Mouse (Mus musculus): ENCODE measurements around the gene Rnd2. TPM values are rescaled to one million over a fixed set of nuclear protein-coding genes. Genes with fewer than 3 reads are reported as not detected.
"Not testable (repeated sequence)": the region's sequence is repeated elsewhere in the genome, so short reads cannot be mapped to it uniquely, and the experiment has no call there.

The Rnd2 gene
- total RNA-seq, 1 experiment = 10.4 TPM

GRCm38 (mm10) chr11:101442760-101443159 lies 22.0 kb upstream of the Rnd2 start:
- TF ChIP-seq ZNF384 (IDR thresholded peaks at IDR 0.05; ENCODE audit: low read depth, low read length) = no peak
- no peak for TF ChIP-seq ZC3H11A (IDR thresholded peaks at IDR 0.05; ENCODE audit: borderline replicate concordance, low read depth, low read length)
- TF ChIP-seq MAFK (IDR thresholded peaks at IDR 0.05; ENCODE audit: insufficient read depth, low read depth, low read length) = no peak
- TF ChIP-seq HCFC1 (IDR thresholded peaks at IDR 0.05; ENCODE audit: borderline replicate concordance, insufficient read depth, low read length) = no peak
- TF ChIP-seq CHD2 (IDR thresholded peaks at IDR 0.05; ENCODE audit: low read depth, low read length) = no peak
- peak overlapping the region; percentile 87 to 90 for H3K4me3 ChIP-seq (ENCODE audit: insufficient read depth in 1 of 2, low read depth in 1 of 2, low read length in 2 of 2, poor library complexity in 1 of 2, severe bottlenecking in 1 of 2)
- peak overlapping the region; percentile 95 for H3K9ac ChIP-seq (ENCODE audit: insufficient read depth, low read depth, low read length, poor library complexity, severe bottlenecking)
- peaks cover 0 to 5% of the 10 kb centered on the region in 2 experiments; a peak in 1 of 4 replicates for H3K4me1 ChIP-seq (ENCODE audit: control insufficient read depth in 2 of 2, insufficient read depth in 2 of 2, low read length in 2 of 2, poor library complexity in 1 of 2)
- no peak for DNase-seq (ENCODE audit: low read depth, low spot score)
- in situ Hi-C loops (cut with MboI; ENCODE audit: low sequenced_read_pairs in 2 of 2, unreplicated experiment in 2 of 2) = no loop called here
- no peaks in the 10 kb centered on the region for H3K9me3 ChIP-seq (ENCODE audit: control insufficient read depth, insufficient read depth, low read depth, low read length)
- H3K27ac ChIP-seq (ENCODE audit: insufficient read depth, low read depth, low read length, poor library complexity, severe bottlenecking) = peak overlapping the region; percentile 87
- peaks cover 25% of the 10 kb centered on the region for H3K36me3 ChIP-seq (ENCODE audit: control insufficient read depth, insufficient read depth, low read length, poor library complexity, severe bottlenecking)

- TF ChIP-seq CHD2 (IDR thresholded peaks at IDR 0.05; ENCODE audit: low read depth, low read length) = peak; percentile 52; the same call in 1 of the 2 replicates
- TF ChIP-seq ZNF384 (IDR thresholded peaks at IDR 0.05; ENCODE audit: low read depth, low read length) = no peak
- 0 out of 2 replicates have a peak overlapping the region, but pooled peaks have one; percentile 23 for H3K27ac ChIP-seq (ENCODE audit: insufficient read depth, low read depth, low read length, poor library complexity, severe bottlenecking)
- in situ Hi-C loops (cut with MboI; ENCODE audit: low sequenced_read_pairs in 2 of 2, unreplicated experiment in 2 of 2) = no loop called here
- H3K9me3 ChIP-seq (ENCODE audit: control insufficient read depth, insufficient read depth, low read depth, low read length) = no peaks in the 10 kb centered on the region
- no peak overlapping the region for H3K9ac ChIP-seq (ENCODE audit: insufficient read depth, low read depth, low read length, poor library complexity, severe bottlenecking)
- peaks cover 25% of the 10 kb centered on the region for H3K36me3 ChIP-seq (ENCODE audit: control insufficient read depth, insufficient read depth, low read length, poor library complexity, severe bottlenecking)
- H3K4me3 ChIP-seq (ENCODE audit: insufficient read depth in 1 of 2, low read depth in 1 of 2, low read length in 2 of 2, poor library complexity in 1 of 2, severe bottlenecking in 1 of 2) = no peak overlapping the region
- H3K4me1 ChIP-seq (ENCODE audit: control insufficient read depth in 2 of 2, insufficient read depth in 2 of 2, low read length in 2 of 2, poor library complexity in 1 of 2) = peaks cover 3 to 8% of the 10 kb centered on the region in 2 experiments; a peak in 2 of 4 replicates
- no peak for DNase-seq (ENCODE audit: low read depth, low spot score)
These were observed 18.5 kb upstream of the Rnd2 start for GRCm38 (mm10) chr11:101446319-101446718.

DNA sequence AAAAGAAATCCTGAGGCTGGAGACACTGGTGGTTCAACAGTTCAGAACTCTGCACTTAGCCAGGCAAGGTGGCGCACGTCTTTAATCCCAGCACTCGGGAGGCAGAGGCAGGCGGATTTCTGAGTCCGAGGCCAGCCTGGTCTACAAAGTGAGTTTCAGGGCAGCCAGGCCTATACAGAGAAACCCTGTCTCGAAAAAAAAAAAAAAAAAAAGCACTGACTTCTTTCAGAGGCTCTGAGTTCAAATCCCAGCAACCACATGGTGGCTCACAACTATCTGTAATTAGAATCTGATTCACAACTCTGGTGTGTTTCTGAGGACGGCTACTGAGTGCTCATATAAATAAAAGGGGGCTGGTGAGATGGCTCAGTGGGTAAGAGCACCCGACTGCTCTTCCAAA lies 17.9 kb upstream of the Rnd2 start:
- in situ Hi-C loops (cut with MboI; ENCODE audit: low sequenced_read_pairs in 2 of 2, unreplicated experiment in 2 of 2); H3K4me3 ChIP-seq (ENCODE audit: insufficient read depth in 1 of 2, low read depth in 1 of 2, low read length in 2 of 2, poor library complexity in 1 of 2, severe bottlenecking in 1 of 2); DNase-seq (ENCODE audit: low read depth, low spot score); H3K9me3 ChIP-seq (ENCODE audit: control insufficient read depth, insufficient read depth, low read depth, low read length); H3K9ac ChIP-seq (ENCODE audit: insufficient read depth, low read depth, low read length, poor library complexity, severe bottlenecking); H3K27ac ChIP-seq (ENCODE audit: insufficient read depth, low read depth, low read length, poor library complexity, severe bottlenecking): not testable (repeated sequence)
- TF ChIP-seq ZNF384 (IDR thresholded peaks at IDR 0.05; ENCODE audit: low read depth, low read length) = 0 out of 2 replicates have a peak, but pooled peaks have one; percentile 62
- H3K4me1 ChIP-seq (ENCODE audit: control insufficient read depth in 2 of 2, insufficient read depth in 2 of 2, low read length in 2 of 2, poor library complexity in 1 of 2) = peaks cover 6 to 11% of the 10 kb centered on the region in 2 experiments; a peak in 3 of 4 replicates
- peaks cover 25% of the 10 kb centered on the region for H3K36me3 ChIP-seq (ENCODE audit: control insufficient read depth, insufficient read depth, low read length, poor library complexity, severe bottlenecking)

GRCm38 (mm10) chr11:101447786-101448185 lies 17.0 kb upstream of the Rnd2 start:
- Histone ChIP-seq H3K9me3 (ENCODE audit: control insufficient read depth, insufficient read depth, low read depth, low read length) (no peaks in the 10 kb centered on the region), H3K36me3 (ENCODE audit: control insufficient read depth, insufficient read depth, low read length, poor library complexity, severe bottlenecking) (peaks cover 25% of the 10 kb centered on the region), H3K27ac (ENCODE audit: insufficient read depth, low read depth, low read length, poor library complexity, severe bottlenecking) (no peak overlapping the region), H3K4me1 (ENCODE audit: control insufficient read depth in 2 of 2, insufficient read depth in 2 of 2, low read length in 2 of 2, poor library complexity in 1 of 2) (peaks cover 6 to 13% of the 10 kb centered on the region in 2 experiments; a peak in 3 of 4 replicates), H3K4me3 (ENCODE audit: insufficient read depth in 1 of 2, low read depth in 1 of 2, low read length in 2 of 2, poor library complexity in 1 of 2, severe bottlenecking in 1 of 2) (no peak overlapping the region), H3K9ac (ENCODE audit: insufficient read depth, low read depth, low read length, poor library complexity, severe bottlenecking) (no peak overlapping the region)
- in situ Hi-C loops (cut with MboI; ENCODE audit: low sequenced_read_pairs in 2 of 2, unreplicated experiment in 2 of 2) = no loop called here
- DNase-seq (ENCODE audit: low read depth, low spot score) = no peak
- TF ChIP-seq ZNF384 (IDR thresholded peaks at IDR 0.05; ENCODE audit: low read depth, low read length) (no peak), ZC3H11A (IDR thresholded peaks at IDR 0.05; ENCODE audit: borderline replicate concordance, low read depth, low read length) (no peak), CHD2 (IDR thresholded peaks at IDR 0.05; ENCODE audit: low read depth, low read length) (no peak), HCFC1 (IDR thresholded peaks at IDR 0.05; ENCODE audit: borderline replicate concordance, insufficient read depth, low read length) (no peak), MAFK (IDR thresholded peaks at IDR 0.05; ENCODE audit: insufficient read depth, low read depth, low read length) (no peak)

DNA sequence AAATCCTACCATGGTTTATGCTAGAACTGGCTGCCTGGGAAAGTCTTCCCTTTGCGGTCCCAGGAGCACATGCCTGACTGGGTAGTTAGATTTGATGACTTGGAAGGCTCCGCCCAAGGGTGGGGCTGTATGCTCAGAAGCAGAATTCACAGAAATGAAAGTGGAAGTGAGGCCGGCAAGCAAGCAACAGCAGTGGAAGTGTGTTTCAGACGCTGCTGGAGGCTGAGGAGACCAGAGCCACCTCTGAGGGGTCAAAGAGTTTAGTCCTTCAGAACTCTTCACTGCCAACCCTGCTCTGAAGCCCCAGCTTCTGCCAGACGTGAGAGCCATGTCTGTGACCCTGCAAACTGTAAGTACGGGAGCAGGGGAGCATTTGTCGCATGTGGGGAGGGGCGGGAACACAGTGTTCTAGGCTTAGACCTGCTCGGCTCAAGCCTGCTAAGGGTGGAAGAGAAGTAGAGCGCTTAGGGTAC lies 16.5 kb upstream of the Rnd2 start, which contains the start of gene Ifi35:
Gene Ifi35 (plus strand): TSS at position 134 of the 473 bp plus-strand sequence.
- H3K4me1 ChIP-seq (ENCODE audit: control insufficient read depth in 2 of 2, insufficient read depth in 2 of 2, low read length in 2 of 2, poor library complexity in 1 of 2) = peaks cover 6 to 13% of the 10 kb centered on the region in 2 experiments; a peak in 3 of 4 replicates
- H3K27ac ChIP-seq (ENCODE audit: insufficient read depth, low read depth, low read length, poor library complexity, severe bottlenecking) = no peak within 1 kb of the TSS
- peak within 1 kb of the TSS in 1 of 2 experiments; percentile 36; a peak in 2 of 4 replicates for H3K4me3 ChIP-seq (ENCODE audit: insufficient read depth in 1 of 2, low read depth in 1 of 2, low read length in 2 of 2, poor library complexity in 1 of 2, severe bottlenecking in 1 of 2)
- no peak for TF ChIP-seq CHD2 (IDR thresholded peaks at IDR 0.05; ENCODE audit: low read depth, low read length)
- TF ChIP-seq ZC3H11A (IDR thresholded peaks at IDR 0.05; ENCODE audit: borderline replicate concordance, low read depth, low read length) = no peak
- TF ChIP-seq ZNF384 (IDR thresholded peaks at IDR 0.05; ENCODE audit: low read depth, low read length) = no peak
- TF ChIP-seq MAFK (IDR thresholded peaks at IDR 0.05; ENCODE audit: insufficient read depth, low read depth, low read length) = no peak
- no peak for TF ChIP-seq HCFC1 (IDR thresholded peaks at IDR 0.05; ENCODE audit: borderline replicate concordance, insufficient read depth, low read length)
- peaks cover 21% of the 10 kb centered on the region for H3K36me3 ChIP-seq (ENCODE audit: control insufficient read depth, insufficient read depth, low read length, poor library complexity, severe bottlenecking)
- no peaks in the 10 kb centered on the region for H3K9me3 ChIP-seq (ENCODE audit: control insufficient read depth, insufficient read depth, low read depth, low read length)
- in situ Hi-C loops (cut with MboI; ENCODE audit: low sequenced_read_pairs in 2 of 2, unreplicated experiment in 2 of 2) = no loop called here
- no peak for DNase-seq (ENCODE audit: low read depth, low spot score)
- peak within 1 kb of the TSS; percentile 46; the same call in 1 of the 2 replicates for H3K9ac ChIP-seq (ENCODE audit: insufficient read depth, low read depth, low read length, poor library complexity, severe bottlenecking)

All from ES-E14 (cell line).